Mouse (Mus musculus) stomach, postnatal 0 days (tissue): ENCODE measurements at regions not wholly inside any gene's neighbourhood (a gene's known extent, or its start where the extent isn't known, plus 50 kb on each side); places are given as distances from the start of the nearest gene placed in this dataset.

ENCODE experiments used
- ATAC-seq: fragments of 200-750 bp; cut with Nextera tagmentation; 2 replicates; pipeline ENCODE4 v1.8.0; 2017; ENCODE audit not compliant: low FRiP score, low TSS enrichment
- DNase-seq: peaks from one replicate; pipeline ENCODE4 v3.0.0-alpha.2; 2016; ENCODE audit warnings: low spot score
- H3K27ac ChIP-seq: fragments of 300-500 bp; sonication (generic); replicated peaks from 2 replicates; pipeline ENCODE4 v1.5.1; 2014; ENCODE audit warnings: mild to moderate bottlenecking, control low read depth
- H3K27me3 ChIP-seq: fragments of 300-500 bp; sonication (generic); 2 replicates; pipeline ENCODE4 v1.6.1; 2014; ENCODE audit warnings: low read length; ENCODE audit not compliant: control insufficient read depth, insufficient read depth
- H3K36me3 ChIP-seq: fragments of 300-500 bp; sonication (generic); 2 replicates; pipeline ENCODE4 v1.6.1; 2014; ENCODE audit warnings: low read length, mixed read lengths; ENCODE audit not compliant: control insufficient read depth, insufficient read depth
- H3K4me1 ChIP-seq: fragments of 300-500 bp; sonication (generic); replicated peaks from 2 replicates; pipeline ENCODE4 v1.6.1; 2014; ENCODE audit warnings: antibody characterized with exemption; ENCODE audit not compliant: control insufficient read depth, insufficient read depth
- H3K4me2 ChIP-seq: fragments of 300-500 bp; sonication (generic); replicated peaks from 2 replicates; pipeline ENCODE4 v1.6.1; 2014; ENCODE audit warnings: low read depth, mild to moderate bottlenecking, control low read depth, moderate library complexity
- H3K4me3 ChIP-seq: fragments of 300-500 bp; sonication (generic); 2 replicates; pipeline ENCODE4 v1.5.1; 2014; ENCODE audit warnings: low read depth, low read length, control low read depth
- H3K9ac ChIP-seq: fragments of 300-500 bp; sonication (generic); 2 replicates; pipeline ENCODE4 v1.6.1; 2014; ENCODE audit warnings: mild to moderate bottlenecking, low read length, control low read depth, mixed read lengths
- H3K9me3 ChIP-seq: fragments of 300-500 bp; sonication (generic); 2 replicates; pipeline ENCODE4 v1.6.1; 2016; ENCODE audit warnings: low read length; ENCODE audit not compliant: control insufficient read depth
- CTCF ChIP-seq: IDR thresholded peaks from 2 replicates; pipeline ENCODE4 v1.5.1; 2016; ENCODE audit warnings: antibody characterized with exemption, low read depth, mild to moderate bottlenecking, moderate library complexity
- EP300 ChIP-seq: optimal IDR thresholded peaks from 2 replicates; pipeline ENCODE3; 2016; ENCODE audit warnings: antibody characterized with exemption
- WGBS: fragments of 180-500 bp; shearing (Covaris S2); extraction: QIAGEN DNeasy Blood & Tissue Kit; methylation state at CpG from one replicate; pipeline ENCODE4 v1.1.7; 2014; 5-methylcytosine and 5-hydroxymethylcytosine counted together

DNA sequence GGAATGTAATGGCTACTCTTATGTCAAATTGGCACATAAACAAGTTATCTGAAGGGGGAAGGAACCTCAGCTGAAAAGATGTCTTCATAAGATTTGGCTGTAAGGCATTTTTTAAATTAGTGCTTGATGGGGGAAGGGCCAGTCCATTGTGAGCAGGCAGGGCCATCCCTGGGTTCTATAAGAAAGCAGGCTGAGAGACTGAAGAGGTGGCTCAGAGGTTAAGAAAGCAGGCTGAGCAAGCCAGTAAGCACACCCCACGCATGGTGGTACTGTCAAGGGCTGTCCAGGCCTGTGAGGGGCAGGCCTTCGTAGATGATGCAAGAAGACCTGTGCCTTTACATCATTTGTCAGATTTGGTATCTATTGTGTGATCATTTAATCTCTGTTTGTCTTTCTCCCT, 147.0 kb downstream of the Bod1 start:
- WGBS, result 84% methylated on average over 2 of the region's 2 CpGs
- TF ChIP-seq EP300 (no peak), CTCF (no peak)
- DNase-seq, result no peak
- Histone ChIP-seq H3K27me3 (no peaks in the 10 kb centered on the region), H3K4me2 (no peak overlapping the region), H3K4me3 (no peak overlapping the region), H3K9ac (no peak overlapping the region), H3K27ac (no peak overlapping the region), H3K36me3 (no peaks in the 10 kb centered on the region), H3K4me1 (no peaks in the 10 kb centered on the region), H3K9me3 (no peaks in the 10 kb centered on the region)
- ATAC-seq, result no peak

- DNase-seq, result no peak
Measured at GRCm38 (mm10) chr11:31524065-31524618, 147.5 kb downstream of the Bod1 start.

GRCm38 (mm10) chr11:31522127-31522526, 149.6 kb downstream of the Bod1 start:
- TF ChIP-seq EP300, result no peak
- no peak for TF ChIP-seq CTCF
- H3K9me3 ChIP-seq, result no peaks in the 10 kb centered on the region
- no peak overlapping the region for H3K27ac ChIP-seq
- H3K4me1 ChIP-seq, result no peaks in the 10 kb centered on the region
- no peak overlapping the region for H3K4me2 ChIP-seq
- H3K4me3 ChIP-seq, result no peak overlapping the region
- DNase-seq, result no peak
- H3K36me3 ChIP-seq, result no peaks in the 10 kb centered on the region
- no peak overlapping the region for H3K9ac ChIP-seq
- ATAC-seq, result no peak
- 76% methylated on average over 2 of the region's 2 CpGs for WGBS
- no peaks in the 10 kb centered on the region for H3K27me3 ChIP-seq

More at GRCm38 (mm10) chr11:31524065-31524618, 147.5 kb downstream of the Bod1 start:
- Histone ChIP-seq H3K4me2 (no peak overlapping the region), H3K27me3 (no peaks in the 10 kb centered on the region), H3K36me3 (no peaks in the 10 kb centered on the region), H3K4me3 (no peak overlapping the region), H3K4me1 (no peaks in the 10 kb centered on the region), H3K9me3 (no peaks in the 10 kb centered on the region), H3K9ac (no peak overlapping the region), H3K27ac (no peak overlapping the region)
- ATAC-seq, result no peak
- TF ChIP-seq CTCF (no peak), EP300 (no peak)
- 75% methylated on average over 2 of the region's 2 CpGs for WGBS

DNA sequence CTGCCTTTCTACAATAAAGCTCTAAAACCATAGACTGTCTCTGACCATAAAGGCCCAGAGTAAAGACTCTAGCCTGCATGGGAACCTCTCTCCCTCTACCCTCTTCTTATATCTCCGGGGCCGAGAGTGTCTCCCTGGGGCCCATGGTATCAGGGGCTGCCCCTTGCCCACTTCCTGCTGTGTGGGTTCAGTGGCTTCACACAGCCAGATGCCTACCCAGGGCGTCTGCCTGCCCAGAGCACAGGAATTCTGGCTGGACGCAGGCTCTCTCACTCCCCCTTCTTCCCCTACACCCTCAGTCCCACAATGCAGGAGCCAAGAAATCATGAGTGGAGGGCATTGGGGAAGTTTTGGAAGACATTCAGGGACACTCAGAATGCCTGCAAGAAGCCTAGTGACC, 150.8 kb downstream of the Bod1 start:
- H3K27me3 ChIP-seq, result no peaks in the 10 kb centered on the region
- H3K36me3 ChIP-seq, result no peaks in the 10 kb centered on the region
- H3K4me3 ChIP-seq, result no peak overlapping the region
- no peak overlapping the region for H3K9ac ChIP-seq
- ATAC-seq (no peak), DNase-seq (no peak)
- TF ChIP-seq EP300 (no peak), CTCF (no peak)
- H3K27ac ChIP-seq, result no peak overlapping the region
- no peaks in the 10 kb centered on the region for H3K4me1 ChIP-seq
- WGBS, result 80% methylated on average over 4 of the region's 4 CpGs
- H3K4me2 ChIP-seq, result no peak overlapping the region
- no peaks in the 10 kb centered on the region for H3K9me3 ChIP-seq

DNA sequence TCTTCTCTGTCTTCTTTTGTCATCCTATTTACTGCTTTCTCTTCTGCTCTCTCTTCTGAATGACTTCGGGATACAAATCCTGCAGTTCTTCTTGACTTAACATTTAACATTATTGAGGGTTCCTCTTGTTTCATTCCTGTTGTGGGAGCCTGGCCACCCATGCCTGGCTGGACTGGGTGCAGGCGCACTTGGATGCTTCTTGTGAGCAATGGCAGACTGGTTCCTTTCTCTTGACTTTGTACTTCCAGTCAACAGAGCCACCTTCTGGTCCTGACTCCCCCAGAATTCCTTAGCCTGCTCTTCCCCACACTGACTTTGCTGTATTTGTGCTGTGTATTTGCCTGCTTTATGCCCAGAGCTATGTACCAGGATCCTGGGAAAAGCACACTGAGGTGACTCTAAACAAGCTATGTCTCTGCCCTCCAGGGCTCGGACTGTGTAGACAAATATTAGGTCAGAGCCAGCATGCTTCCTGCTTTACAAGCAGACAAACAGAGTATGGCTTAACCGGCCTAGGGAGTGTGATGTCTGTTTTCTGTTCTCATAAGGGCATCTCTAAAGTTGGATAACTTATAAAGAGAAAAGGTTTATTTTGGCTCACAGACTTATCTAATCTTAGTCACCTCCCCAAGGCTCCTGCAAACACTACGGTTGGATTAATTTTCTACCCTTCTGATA, 133.5 kb upstream of the Stc2 start:
- Histone ChIP-seq H3K4me3 (no peak overlapping the region), H3K27me3 (no peaks in the 10 kb centered on the region), H3K9me3 (no peaks in the 10 kb centered on the region), H3K36me3 (no peaks in the 10 kb centered on the region), H3K27ac (no peak overlapping the region), H3K9ac (no peak overlapping the region), H3K4me1 (no peaks in the 10 kb centered on the region), H3K4me2 (no peak overlapping the region)
- DNase-seq (no peak), ATAC-seq (no peak)
- TF ChIP-seq CTCF, result no peak
- TF ChIP-seq EP300, result no peak
- 56% methylated on average over 5 of the region's 5 CpGs for WGBS

DNA sequence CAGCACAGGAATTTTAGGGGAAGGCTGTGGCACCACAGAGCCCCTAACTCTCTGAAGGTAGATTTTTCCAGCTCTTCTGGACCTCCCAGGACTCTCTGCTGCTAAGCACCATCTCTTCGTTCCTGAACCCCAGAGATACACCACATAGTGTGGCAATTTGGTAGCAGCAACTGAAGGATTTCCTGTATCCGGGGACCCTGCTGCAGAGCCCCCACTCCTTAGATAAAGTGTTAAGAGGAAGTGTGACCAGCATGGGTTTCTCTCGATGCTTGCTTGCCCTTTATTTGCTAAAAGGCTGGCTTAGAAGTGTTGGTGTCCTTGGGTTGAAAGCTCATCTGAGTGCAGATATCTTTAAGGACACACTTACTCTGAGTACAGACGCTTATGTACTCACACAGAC, 115.6 kb upstream of the Stc2 start:
- 58% methylated on average over 4 of the region's 4 CpGs for WGBS
- Histone ChIP-seq H3K27me3 (no peaks in the 10 kb centered on the region), H3K9ac (no peak overlapping the region), H3K9me3 (no peaks in the 10 kb centered on the region), H3K4me2 (no peak overlapping the region), H3K4me1 (no peaks in the 10 kb centered on the region), H3K27ac (no peak overlapping the region), H3K4me3 (no peak overlapping the region), H3K36me3 (no peaks in the 10 kb centered on the region)
- TF ChIP-seq CTCF, result no peak
- TF ChIP-seq EP300, result no peak
- DNase-seq (no peak), ATAC-seq (no peak)
